Comparison of ENCODE assay signal across 24 mouse cellular contexts in the genomic region with DNA sequence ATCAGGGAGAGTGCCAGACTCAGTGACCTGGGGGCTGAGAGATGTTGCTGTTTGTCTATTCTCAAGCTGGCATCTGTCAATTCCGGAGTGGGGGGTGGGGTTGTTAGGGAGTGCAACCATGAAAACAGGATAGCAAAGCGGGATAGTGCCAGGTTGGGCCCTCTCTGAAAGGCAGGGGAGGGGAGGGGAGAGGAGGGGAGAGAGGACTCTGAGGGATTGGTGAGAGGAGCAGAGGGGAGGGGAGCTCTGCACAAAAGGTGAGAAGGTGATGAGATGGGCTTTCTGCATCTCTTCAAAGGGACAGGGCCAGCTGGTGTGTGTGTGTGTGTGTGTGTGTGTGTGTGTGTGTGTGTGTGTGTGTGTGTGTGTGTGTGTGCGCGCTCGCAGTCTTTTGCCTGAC.
DNase-seq lines count a peak whose midpoint lies in the region; ATAC-seq and TF ChIP-seq lines count a peak whose summit lies in the region.
"Had no signal": no experiment of that assay in that cellular context is flagged by ENCODE, and none has a peak within 500 bp of the region (broad histone marks: within the 10 kb centered on the region; RNA-seq: fewer than 3 reads in every experiment).

No protein-coding gene starts in this region.

- no peak for ATAC-seq in heart, embryonic 12.5 days (ENCODE audit: insufficient number of reproducible peaks, low FRiP score)
- ATAC-seq in midbrain, postnatal 0 days (ENCODE audit: low FRiP score), result 0 out of 2 replicates have a peak, but pooled peaks have one; percentile 20
- ATAC-seq in midbrain, embryonic 11.5 days (ENCODE audit: low FRiP score), result no peak
- ATAC-seq: activated CD4-positive, CD25-positive, alpha-beta regulatory T cell, adult 4 months; forebrain, embryonic 13.5 days; forebrain, postnatal 0 days had no signal

- H3K36me3 ChIP-seq in heart, embryonic 12.5 days, result no peaks in the 10 kb centered on the region
- H3K36me3 ChIP-seq in midbrain, postnatal 0 days (ENCODE audit: insufficient read depth, low read length), result no peaks in the 10 kb centered on the region
- H3K36me3 ChIP-seq in midbrain, embryonic 11.5 days (ENCODE audit: control insufficient read depth, insufficient read depth, low read length), result no peaks in the 10 kb centered on the region
- H3K36me3 ChIP-seq: embryonic facial prominence, embryonic 10.5 days; embryonic facial prominence, embryonic 13.5 days; heart, embryonic 10.5 days; hindbrain, embryonic 12.5 days; hindbrain, embryonic 15.5 days had no signal

- no peaks in the 10 kb centered on the region for H3K27me3 ChIP-seq in heart, embryonic 12.5 days (replicated peaks)
- H3K27me3 ChIP-seq in midbrain, postnatal 0 days (ENCODE audit: insufficient read depth, low read length), result no peaks in the 10 kb centered on the region
- no peaks in the 10 kb centered on the region for H3K27me3 ChIP-seq in midbrain, embryonic 11.5 days (ENCODE audit: control insufficient read depth, insufficient read depth, low read length)
- H3K27me3 ChIP-seq: embryonic facial prominence, embryonic 13.5 days; forebrain, embryonic 13.5 days; hindbrain, embryonic 12.5 days; hindbrain, embryonic 15.5 days had no signal

- WGBS in heart, embryonic 12.5 days, result 16% methylated on average over 2 of the region's 5 CpGs
- 41% methylated on average over 2 of the region's 5 CpGs for WGBS in midbrain, postnatal 0 days
- WGBS in midbrain, embryonic 11.5 days, result 68% methylated on average over 4 of the region's 5 CpGs

- no peak overlapping the region for H3K4me3 ChIP-seq in heart, embryonic 12.5 days
- no peak overlapping the region for H3K4me3 ChIP-seq in midbrain, postnatal 0 days (ENCODE audit: low read depth, low read length)
- H3K4me3 ChIP-seq in midbrain, embryonic 11.5 days (ENCODE audit: low read depth, low read length), result no peak overlapping the region
- H3K4me3 ChIP-seq: embryonic facial prominence, embryonic 10.5 days; embryonic facial prominence, embryonic 13.5 days; erythroblast, embryonic 14.5 days; forebrain, embryonic 13.5 days; heart, adult 2 months; heart, embryonic 10.5 days; hindbrain, embryonic 12.5 days; hindbrain, embryonic 15.5 days had no signal

- H3K27ac ChIP-seq in heart, embryonic 12.5 days (ENCODE audit: poor library complexity, severe bottlenecking), result no peak overlapping the region
- H3K27ac ChIP-seq in midbrain, postnatal 0 days (ENCODE audit: low read depth, low read length), result no peak overlapping the region
- H3K27ac ChIP-seq in midbrain, embryonic 11.5 days (ENCODE audit: low read depth, low read length), result no peak overlapping the region
- H3K27ac ChIP-seq: embryonic facial prominence, embryonic 10.5 days; embryonic facial prominence, embryonic 13.5 days; forebrain, embryonic 13.5 days; heart, adult 2 months; heart, embryonic 10.5 days; hindbrain, embryonic 12.5 days; hindbrain, embryonic 15.5 days had no signal

- H3K9ac ChIP-seq in heart, embryonic 12.5 days, result no peak overlapping the region
- no peak overlapping the region for H3K9ac ChIP-seq in midbrain, postnatal 0 days (replicated peaks; ENCODE audit: low read length, poor library complexity, severe bottlenecking)
- H3K9ac ChIP-seq in midbrain, embryonic 11.5 days (ENCODE audit: low read length), result no peak overlapping the region
- H3K9ac ChIP-seq: embryonic facial prominence, embryonic 13.5 days; forebrain, embryonic 13.5 days; forebrain, postnatal 0 days; hindbrain, embryonic 12.5 days; hindbrain, embryonic 15.5 days had no signal

- no peaks in the 10 kb centered on the region for H3K4me1 ChIP-seq in heart, embryonic 12.5 days (replicated peaks)
- H3K4me1 ChIP-seq in midbrain, postnatal 0 days (ENCODE audit: insufficient read depth, low read length), result no peaks in the 10 kb centered on the region
- H3K4me1 ChIP-seq in midbrain, embryonic 11.5 days (ENCODE audit: control insufficient read depth, insufficient read depth, low read length), result no peaks in the 10 kb centered on the region
- H3K4me1 ChIP-seq: embryonic facial prominence, embryonic 10.5 days; embryonic facial prominence, embryonic 13.5 days; forebrain, embryonic 13.5 days; heart, embryonic 10.5 days; hindbrain, embryonic 12.5 days; hindbrain, embryonic 15.5 days had no signal

- H3K9me3 ChIP-seq in heart, embryonic 12.5 days (replicated peaks), result no peaks in the 10 kb centered on the region
- H3K9me3 ChIP-seq in midbrain, postnatal 0 days (ENCODE audit: low read length), result no peaks in the 10 kb centered on the region
- no peaks in the 10 kb centered on the region for H3K9me3 ChIP-seq in midbrain, embryonic 11.5 days (ENCODE audit: control insufficient read depth, low read length)
- H3K9me3 ChIP-seq: embryonic facial prominence, embryonic 10.5 days; embryonic facial prominence, embryonic 13.5 days; forebrain, embryonic 13.5 days; heart, embryonic 10.5 days; hindbrain, embryonic 12.5 days; hindbrain, embryonic 15.5 days had no signal

- H3K4me2 ChIP-seq in heart, embryonic 12.5 days, result no peak overlapping the region
- no peak overlapping the region for H3K4me2 ChIP-seq in midbrain, postnatal 0 days (ENCODE audit: low read depth, low read length, poor library complexity, severe bottlenecking)
- no peak overlapping the region for H3K4me2 ChIP-seq in midbrain, embryonic 11.5 days
- H3K4me2 ChIP-seq: embryonic facial prominence, embryonic 13.5 days; forebrain, embryonic 13.5 days; hindbrain, embryonic 12.5 days; hindbrain, embryonic 15.5 days had no signal

- peak; percentile 3 for DNase-seq in cerebellum, postnatal 10 days
- no peak for DNase-seq in cerebellum, postnatal 4 days (ENCODE audit: low spot score in 2 of 2)
- DNase-seq in heart, adult 11 months, result peak; percentile 63
- no peak for DNase-seq in midbrain, postnatal 0 days (ENCODE audit: low spot score)
- no peak for DNase-seq in midbrain, embryonic 11.5 days (ENCODE audit: low spot score, missing footprints)
- no peak for DNase-seq in adrenal gland, postnatal 4 days (ENCODE audit: low spot score in 2 of 2)
- DNase-seq: adrenal gland, adult 8-10 months; adrenal gland, postnatal 25 days; cerebellum, adult 11 months; cerebellum, adult 2 months; cerebellum, adult 9-11 months; cerebellum, postnatal 36 days; forebrain, postnatal 0 days; gastrocnemius, postnatal 25 days; heart, adult 2 months had no signal

- TF ChIP-seq CTCF in midbrain, postnatal 0 days (IDR thresholded peaks at IDR 0.05), result no peak

Comparison
In these comparisons a context has a peak if more than half of its experiments do, and no peak if none do; other contexts are left out.
1. DNase-seq: peak in cerebellum, postnatal 10 days (2 of 2) and heart, adult 11 months (single experiment); none in cerebellum, postnatal 4 days (0 of 2), midbrain, postnatal 0 days (single experiment), midbrain, embryonic 11.5 days (single experiment) and adrenal gland, postnatal 4 days (0 of 2).